Comparison of ENCODE assay signal across 8 mouse cellular contexts in the genomic region with DNA sequence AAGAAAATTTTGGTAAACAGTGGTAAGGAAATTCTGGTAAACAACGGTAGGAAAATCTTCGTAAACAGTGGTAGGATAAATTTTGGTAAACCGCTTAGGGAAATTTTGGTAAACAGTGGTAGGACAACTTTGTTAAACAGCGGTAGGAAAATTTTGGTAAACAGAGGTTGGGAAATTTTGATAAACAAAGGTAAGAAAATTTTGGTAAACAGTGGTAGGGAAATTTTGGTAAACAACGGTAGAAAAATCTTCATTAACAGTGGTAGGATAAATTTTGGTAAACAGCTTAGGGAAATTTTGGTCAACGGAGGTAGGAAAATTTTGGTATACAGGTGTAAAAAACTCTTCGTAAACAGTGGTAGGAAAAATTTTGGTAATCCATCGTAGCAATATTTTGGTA.
DNase-seq lines count a peak whose midpoint lies in the region; ATAC-seq lines count a peak whose summit lies in the region.

No protein-coding gene starts in this region.

- 0 out of 2 replicates have a peak, but pooled peaks have one; percentile 48 for ATAC-seq in embryonic facial prominence, embryonic 11.5 days (replicated peaks; ENCODE audit: insufficient number of reproducible peaks, low FRiP score, low TSS enrichment, low read depth)
- no peak for ATAC-seq in midbrain, embryonic 14.5 days (ENCODE audit: low FRiP score, low TSS enrichment)
- peak; percentile 40 for ATAC-seq in granulocyte monocyte progenitor cell, adult 5-6 weeks (replicated peaks; ENCODE audit: poor library complexity, severe bottlenecking)

- WGBS in embryonic facial prominence, embryonic 11.5 days, result 54% methylated on average over 8 of the region's 8 CpGs
- WGBS in embryonic facial prominence, embryonic 10.5 days, result 55% methylated on average over 8 of the region's 8 CpGs
- WGBS in midbrain, embryonic 14.5 days, result 57% methylated on average over 8 of the region's 8 CpGs
- WGBS in midbrain, embryonic 10.5 days, result 50% methylated on average over 8 of the region's 8 CpGs

- peak; percentile 51 for DNase-seq in embryonic facial prominence, embryonic 11.5 days (ENCODE audit: low spot score)
- no peak for DNase-seq in embryonic facial prominence, embryonic 10.5 days (ENCODE audit: low spot score)
- DNase-seq in midbrain, embryonic 14.5 days, result peak; percentile 65
- DNase-seq in midbrain, embryonic 10.5 days (ENCODE audit: low spot score), result no peak
- peak; percentile 58 for DNase-seq in splenic B cell, adult 2 months (ENCODE audit: low read depth, low spot score)
- DNase-seq in frontal cortex, postnatal 25 days (ENCODE audit: low spot score in 2 of 2), result no peak
- DNase-seq in adrenal gland, postnatal 25 days, result no peak

- H3K9me3 ChIP-seq in embryonic facial prominence, embryonic 11.5 days (replicated peaks; ENCODE audit: control insufficient read depth, low read length), result no peaks in the 10 kb centered on the region
- no peaks in the 10 kb centered on the region for H3K9me3 ChIP-seq in embryonic facial prominence, embryonic 10.5 days
- H3K9me3 ChIP-seq in midbrain, embryonic 14.5 days (ENCODE audit: control insufficient read depth, low read length), result peaks cover 6% of the 10 kb centered on the region
- no peaks in the 10 kb centered on the region for H3K9me3 ChIP-seq in midbrain, embryonic 10.5 days (replicated peaks)

- no peak overlapping the region for H3K4me3 ChIP-seq in embryonic facial prominence, embryonic 11.5 days (ENCODE audit: low read depth, low read length)
- H3K4me3 ChIP-seq in embryonic facial prominence, embryonic 10.5 days, result no peak overlapping the region
- no peak overlapping the region for H3K4me3 ChIP-seq in midbrain, embryonic 14.5 days (replicated peaks; ENCODE audit: low read depth, low read length)
- H3K4me3 ChIP-seq in midbrain, embryonic 10.5 days, result no peak overlapping the region

- H3K4me2 ChIP-seq in embryonic facial prominence, embryonic 11.5 days (ENCODE audit: low read depth, low read length), result no peak overlapping the region
- no peak overlapping the region for H3K4me2 ChIP-seq in midbrain, embryonic 14.5 days (ENCODE audit: low read length)

- H3K36me3 ChIP-seq in embryonic facial prominence, embryonic 11.5 days (replicated peaks; ENCODE audit: control insufficient read depth, insufficient read depth, low read depth, low read length), result no peaks in the 10 kb centered on the region
- H3K36me3 ChIP-seq in embryonic facial prominence, embryonic 10.5 days (replicated peaks), result no peaks in the 10 kb centered on the region
- no peaks in the 10 kb centered on the region for H3K36me3 ChIP-seq in midbrain, embryonic 14.5 days (ENCODE audit: control insufficient read depth, insufficient read depth, low read length)
- H3K36me3 ChIP-seq in midbrain, embryonic 10.5 days, result no peaks in the 10 kb centered on the region
- peaks cover 16% of the 10 kb centered on the region for H3K36me3 ChIP-seq in splenic B cell, adult 2 months (ENCODE audit: control insufficient read depth, insufficient read depth, low read length, poor library complexity, severe bottlenecking)

- H3K4me1 ChIP-seq in embryonic facial prominence, embryonic 11.5 days (ENCODE audit: control insufficient read depth, insufficient read depth, low read length), result no peaks in the 10 kb centered on the region
- no peaks in the 10 kb centered on the region for H3K4me1 ChIP-seq in embryonic facial prominence, embryonic 10.5 days
- H3K4me1 ChIP-seq in midbrain, embryonic 14.5 days (ENCODE audit: control insufficient read depth, insufficient read depth, low read length), result no peaks in the 10 kb centered on the region
- H3K4me1 ChIP-seq in midbrain, embryonic 10.5 days, result no peaks in the 10 kb centered on the region

- no peak overlapping the region for H3K27ac ChIP-seq in embryonic facial prominence, embryonic 11.5 days (replicated peaks; ENCODE audit: low read depth, low read length)
- H3K27ac ChIP-seq in embryonic facial prominence, embryonic 10.5 days (replicated peaks), result no peak overlapping the region
- no peak overlapping the region for H3K27ac ChIP-seq in midbrain, embryonic 14.5 days (replicated peaks; ENCODE audit: low read depth, low read length)
- no peak overlapping the region for H3K27ac ChIP-seq in midbrain, embryonic 10.5 days (replicated peaks)

- H3K9ac ChIP-seq in embryonic facial prominence, embryonic 11.5 days (replicated peaks; ENCODE audit: low read length), result no peak overlapping the region
- no peak overlapping the region for H3K9ac ChIP-seq in midbrain, embryonic 14.5 days (replicated peaks; ENCODE audit: low read length)

- no peaks in the 10 kb centered on the region for H3K27me3 ChIP-seq in embryonic facial prominence, embryonic 11.5 days (ENCODE audit: control insufficient read depth, insufficient read depth, low read length)
- no peaks in the 10 kb centered on the region for H3K27me3 ChIP-seq in embryonic facial prominence, embryonic 10.5 days (replicated peaks; ENCODE audit: low read depth, poor library complexity, severe bottlenecking)
- no peaks in the 10 kb centered on the region for H3K27me3 ChIP-seq in midbrain, embryonic 14.5 days (ENCODE audit: control insufficient read depth, insufficient read depth, low read length)
- H3K27me3 ChIP-seq in midbrain, embryonic 10.5 days (ENCODE audit: low read depth, poor library complexity, severe bottlenecking), result no peaks in the 10 kb centered on the region
- no peaks in the 10 kb centered on the region for H3K27me3 ChIP-seq in splenic B cell, adult 2 months (ENCODE audit: control insufficient read depth, insufficient read depth, low read length, poor library complexity, severe bottlenecking)

Comparison
In these comparisons a context has a peak if more than half of its experiments do, and no peak if none do; other contexts are left out.
1. DNase-seq: peak in embryonic facial prominence, embryonic 11.5 days (single experiment), midbrain, embryonic 14.5 days (single experiment) and splenic B cell, adult 2 months (single experiment); none in embryonic facial prominence, embryonic 10.5 days (single experiment), midbrain, embryonic 10.5 days (single experiment), frontal cortex, postnatal 25 days (0 of 2) and adrenal gland, postnatal 25 days (single experiment).